Mouse (Mus musculus): ENCODE data around the gene Fam184a.
"Not testable (repeated sequence)": the region's sequence is repeated elsewhere in the genome, so short reads cannot be mapped to it uniquely, and the experiment has no call there.

The Fam184a gene

DNA sequence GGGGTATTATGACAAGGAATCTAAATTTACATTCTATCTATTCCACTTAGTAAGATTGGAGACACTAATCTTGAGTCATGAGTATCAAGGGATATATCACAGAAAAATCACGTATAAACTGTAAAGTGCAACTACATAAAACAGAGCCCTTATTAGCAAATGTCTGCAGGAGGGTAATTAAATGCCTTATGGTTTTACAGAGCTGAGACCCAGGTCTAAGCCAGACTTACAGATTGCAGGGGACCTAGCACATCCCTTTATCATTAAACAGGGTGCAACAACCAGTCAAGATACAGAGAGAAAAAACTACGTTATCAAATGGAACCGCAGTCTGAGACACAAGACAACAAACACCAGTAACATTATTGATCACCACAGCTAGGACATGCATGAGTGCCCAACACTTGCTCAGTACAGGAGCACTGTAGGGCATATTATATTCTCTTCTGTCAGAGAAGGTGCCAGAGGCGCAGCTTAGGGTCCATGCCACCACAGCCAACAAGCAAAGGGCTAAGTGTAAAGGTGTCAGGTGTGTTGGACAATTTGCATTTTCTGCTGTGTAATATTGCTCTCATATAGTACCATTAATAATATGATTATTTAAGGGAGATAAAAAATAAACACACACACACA is 61.9 kb downstream of the Fam184a start:
- DNase-seq = no peak

GRCm38 (mm10) chr10:53688533-53688932 is 62.4 kb downstream of the Fam184a start:
- no peak for DNase-seq

- no peak for DNase-seq
Observed at GRCm38 (mm10) chr10:53687888-53688287, 63.0 kb downstream of the Fam184a start.

- DNase-seq = no peak
Observed at GRCm38 (mm10) chr10:53685806-53686205, 65.1 kb downstream of the Fam184a start.

DNA sequence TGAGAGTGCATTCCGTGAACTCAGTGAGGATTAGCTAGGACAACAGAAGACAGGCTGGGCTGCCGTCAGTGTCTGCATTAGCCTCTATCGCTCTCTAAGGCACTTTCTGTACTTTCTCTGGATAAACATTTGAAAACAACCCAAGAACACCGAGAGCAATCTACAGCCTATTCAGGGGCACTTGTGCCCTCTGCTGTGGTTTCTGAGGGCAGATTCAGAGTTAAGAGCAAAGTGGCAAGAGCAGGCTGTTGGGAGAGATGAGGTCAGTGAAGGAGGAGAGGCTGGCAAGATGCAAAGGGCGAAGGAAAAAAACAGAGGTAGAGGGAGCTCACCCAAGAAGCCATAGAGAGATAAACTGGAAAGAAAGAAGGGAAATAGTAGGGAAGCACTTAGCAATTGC is 67.7 kb downstream of the Fam184a start:
- no peak for DNase-seq

DNA sequence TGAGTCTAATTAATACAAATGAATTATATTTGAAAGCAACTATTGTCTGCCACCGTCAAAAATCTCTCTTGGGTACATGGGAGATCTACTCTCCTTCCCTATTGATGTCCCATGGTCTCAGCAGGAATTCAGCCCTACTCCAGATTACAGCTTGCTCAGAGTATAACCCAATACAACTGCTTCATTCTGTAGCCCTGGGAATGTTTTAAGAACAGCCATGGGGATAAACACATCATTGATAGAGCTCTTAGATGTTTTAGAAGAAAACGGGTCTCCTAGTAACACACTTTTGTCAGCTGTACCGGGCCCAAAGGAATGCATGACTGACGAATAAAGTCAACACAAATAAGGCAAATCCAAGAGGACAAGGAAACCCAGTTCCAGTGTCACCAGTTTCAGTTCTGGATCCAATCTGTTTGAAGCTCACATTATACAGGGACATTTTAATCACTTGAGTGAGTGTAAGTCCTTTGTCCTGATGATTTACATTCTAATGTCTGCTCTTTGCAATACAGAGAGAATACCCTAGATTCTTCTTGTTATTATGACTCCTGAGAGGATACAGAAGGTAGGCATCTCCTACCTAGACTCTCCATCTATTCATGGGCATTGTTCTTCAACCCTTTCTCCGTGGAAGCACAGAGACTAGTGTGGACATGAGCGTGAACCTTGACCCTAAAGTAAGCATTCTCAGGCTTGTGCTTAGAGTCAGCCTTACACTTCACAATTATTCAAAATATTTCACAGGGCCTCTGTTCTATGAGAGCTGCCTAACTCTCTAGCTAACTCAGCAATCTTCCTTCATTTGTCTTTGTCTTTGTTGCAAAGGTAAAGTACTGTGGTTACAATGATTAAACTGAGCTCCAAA is 71.0 kb downstream of the Fam184a start:
- no peak for DNase-seq

DNA sequence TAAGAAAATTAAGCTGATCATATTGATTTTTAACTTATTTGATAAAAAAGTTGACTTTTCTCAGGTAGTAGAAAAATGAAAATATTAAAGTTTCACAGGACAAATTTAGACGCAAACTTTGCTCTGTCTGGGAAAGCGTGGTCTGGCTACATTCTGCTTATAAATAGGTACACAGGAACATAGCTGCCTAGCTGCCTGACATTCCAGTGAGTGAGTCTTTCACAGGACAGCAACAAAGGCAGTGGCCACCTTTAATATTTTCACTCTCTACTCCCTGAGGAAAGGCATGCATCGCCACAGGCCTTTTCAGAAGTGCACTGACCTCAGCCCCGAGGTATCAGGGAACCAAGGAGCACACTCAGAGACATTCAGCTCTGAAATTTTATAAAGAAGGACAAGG is 89.1 kb downstream of the Fam184a start:
- no peak for DNase-seq

DNA sequence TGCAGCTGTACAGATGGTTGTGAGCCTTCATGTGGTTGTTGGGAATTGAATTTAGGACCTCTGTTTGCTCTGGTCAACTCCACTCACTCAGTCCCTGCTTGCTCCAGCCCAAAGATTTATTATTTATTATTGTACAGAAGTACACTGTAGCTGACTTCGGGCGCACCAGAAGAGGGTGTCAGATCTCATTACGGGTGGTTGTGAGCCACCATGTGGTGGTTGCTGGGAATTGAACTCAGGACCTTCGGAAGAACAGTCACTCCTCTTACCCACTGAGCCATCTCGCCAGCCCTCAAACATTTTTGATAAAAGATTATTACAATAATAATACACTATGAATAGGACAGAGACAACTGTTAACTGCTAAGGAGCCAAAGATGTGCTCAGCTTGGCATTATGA is 96.7 kb downstream of the Fam184a start:
- not testable (repeated sequence) for DNase-seq

- no peak for DNase-seq
Observed at GRCm38 (mm10) chr10:53650683-53651082, 100.2 kb downstream of the Fam184a start.

- DNase-seq = peak; percentile 43 to 68
Observed at GRCm38 (mm10) chr10:53641507-53641906, 109.4 kb downstream of the Fam184a start.

- DNase-seq = no peak
Observed at GRCm38 (mm10) chr10:53635246-53635971, 115.5 kb downstream of the Fam184a start.

DNA sequence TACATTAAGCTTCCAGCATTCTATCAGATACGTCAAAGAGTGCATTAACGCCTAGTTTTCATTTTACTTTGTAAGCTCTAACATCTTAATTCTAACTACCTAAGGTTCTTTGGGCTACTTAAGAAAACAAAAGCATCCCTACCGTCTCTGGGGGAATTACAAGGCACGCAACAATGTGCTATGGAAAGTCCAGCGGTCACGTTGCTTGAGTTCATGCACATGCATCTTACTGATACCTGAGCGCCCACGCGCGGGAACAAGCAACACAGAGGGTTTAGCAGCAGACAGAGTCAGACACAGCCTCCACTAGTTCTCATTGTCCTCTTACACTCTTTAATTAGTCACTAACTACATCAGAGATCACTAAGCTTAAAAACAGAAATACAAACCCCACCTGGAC is 116.8 kb downstream of the Fam184a start:
- DNase-seq = no peak

DNA sequence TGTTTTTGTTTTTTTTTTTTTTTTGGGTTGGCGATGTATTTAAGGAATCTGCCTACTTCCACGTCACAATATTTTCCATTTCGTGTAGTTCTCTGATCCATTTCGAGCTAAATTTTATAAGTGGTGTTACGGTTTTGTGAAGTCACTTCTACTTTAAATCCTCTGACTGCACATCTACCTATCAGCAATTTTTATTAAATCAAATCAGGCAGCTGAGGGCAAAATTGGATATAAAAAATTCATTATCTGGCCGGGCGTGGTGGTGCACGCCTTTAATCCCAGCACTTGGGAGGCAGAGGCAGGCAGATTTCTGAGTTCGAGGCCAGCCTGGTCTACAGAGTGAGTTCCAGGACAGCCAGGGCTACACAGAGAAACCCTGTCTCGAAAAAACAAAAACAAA is 120.6 kb downstream of the Fam184a start, which contains the start of gene Mcm9:
Gene Mcm9 (minus strand): TSS at position 101 of the 400 bp plus-strand sequence.
- DNase-seq = not testable (repeated sequence)

- DNase-seq = peak; percentile 95 to 99
Observed at GRCm38 (mm10) chr10:53629918-53630250, 121.0 kb downstream of the Fam184a start.

DNA sequence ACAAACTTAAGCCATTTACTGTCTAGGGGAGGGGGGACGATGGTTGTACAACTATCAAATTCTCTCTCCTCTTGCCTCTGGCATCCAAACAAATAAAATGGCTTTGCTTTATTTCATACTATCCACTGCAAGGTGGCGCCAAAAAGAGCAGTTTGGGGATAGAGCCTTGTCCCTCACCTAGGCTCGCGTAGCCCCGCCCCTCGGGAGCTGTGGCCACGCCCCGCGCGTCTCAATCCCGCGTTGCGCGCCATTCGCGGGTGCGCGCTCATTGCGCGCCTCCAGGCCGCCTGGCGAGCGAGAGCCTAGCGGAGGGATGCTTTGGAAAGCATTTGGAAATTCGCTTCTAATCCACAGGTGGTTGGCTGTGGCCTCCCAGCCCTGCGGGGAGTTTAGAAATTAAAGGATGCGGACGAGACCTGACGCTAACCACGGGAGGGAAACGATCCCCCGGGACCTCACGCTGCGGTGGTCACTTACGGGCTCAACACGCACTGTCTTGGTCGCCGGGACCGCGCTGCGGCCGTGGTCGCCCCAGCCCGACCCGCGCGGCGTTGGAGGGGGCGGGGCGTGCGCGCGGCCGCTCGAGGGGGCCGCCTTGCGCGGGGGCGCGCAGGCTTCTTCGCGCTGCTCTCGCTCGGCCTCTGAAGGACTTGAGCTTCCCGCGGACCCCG is 121.5 kb downstream of the Fam184a start:
- peak; percentile 97 to 99 for DNase-seq

- DNase-seq = no peak
Observed at GRCm38 (mm10) chr10:53615850-53616616, 134.9 kb downstream of the Fam184a start.

GRCm38 (mm10) chr10:53613955-53614354 is 137.0 kb downstream of the Fam184a start:
- no peak for DNase-seq

- DNase-seq = peak; percentile 78 to 84
Observed at GRCm38 (mm10) chr10:53612172-53612571, 138.8 kb downstream of the Fam184a start.

GRCm38 (mm10) chr10:53608274-53608673 is 142.6 kb downstream of the Fam184a start:
- no peak for DNase-seq

- no peak for DNase-seq
Observed at GRCm38 (mm10) chr10:53605328-53605727, 145.6 kb downstream of the Fam184a start.

DNA sequence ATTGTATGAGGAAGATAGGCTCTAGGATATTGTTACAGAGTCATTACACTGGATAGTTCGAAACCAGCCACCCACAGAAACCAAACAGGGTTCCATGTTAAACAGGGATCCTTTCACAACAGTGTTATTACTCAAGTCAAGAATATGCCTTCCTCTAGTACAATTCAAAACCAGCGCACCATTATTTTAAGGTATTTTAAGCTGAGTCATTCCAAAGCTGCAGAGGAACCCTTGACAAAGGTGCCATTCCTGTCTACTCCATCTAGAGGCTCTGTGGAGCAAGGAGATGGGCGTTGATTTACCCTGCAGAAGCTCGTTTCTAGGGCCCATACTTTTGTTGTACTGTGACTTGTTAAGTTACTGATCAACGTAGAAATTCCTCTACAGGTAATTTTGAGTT is 152.1 kb downstream of the Fam184a start:
- DNase-seq = no peak
